Mouse (Mus musculus) right cerebral cortex, postnatal 25 days (tissue): ENCODE results near the gene Wars.
"Not testable (repeated sequence)": the region's sequence is repeated elsewhere in the genome, so short reads cannot be mapped to it uniquely, and the experiment has no call there.

Experiments
- DNase-seq: peaks from one replicate; pipeline ENCODE4 v3.0.0; 2022

Gene Wars

DNA sequence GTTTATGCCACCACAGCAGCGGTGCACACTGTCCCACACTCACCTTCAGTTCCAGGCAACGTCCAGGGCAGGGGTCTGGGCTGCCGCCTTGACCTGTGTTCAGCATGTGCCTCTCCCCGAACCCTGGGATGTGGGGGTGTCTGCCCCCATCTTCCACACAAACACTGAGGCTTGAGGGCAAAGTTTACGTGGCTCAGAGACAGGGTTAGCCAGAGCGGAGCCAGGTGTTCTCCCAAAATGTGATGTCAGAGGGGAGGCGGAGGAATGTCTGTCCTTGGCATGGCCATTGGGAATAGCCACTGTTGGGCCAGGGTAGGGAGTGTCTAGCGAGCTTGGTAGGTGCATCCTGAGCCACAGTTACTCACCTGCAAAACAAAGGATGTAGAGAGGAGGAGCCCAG lies 41.2 kb downstream of the Wars start:
- DNase-seq = no peak

GRCm38 (mm10) chr12:108850886-108851285 lies 43.1 kb downstream of the Wars start:
- DNase-seq = no peak

GRCm38 (mm10) chr12:108850129-108850528 lies 43.8 kb downstream of the Wars start:
- DNase-seq = no peak

DNA sequence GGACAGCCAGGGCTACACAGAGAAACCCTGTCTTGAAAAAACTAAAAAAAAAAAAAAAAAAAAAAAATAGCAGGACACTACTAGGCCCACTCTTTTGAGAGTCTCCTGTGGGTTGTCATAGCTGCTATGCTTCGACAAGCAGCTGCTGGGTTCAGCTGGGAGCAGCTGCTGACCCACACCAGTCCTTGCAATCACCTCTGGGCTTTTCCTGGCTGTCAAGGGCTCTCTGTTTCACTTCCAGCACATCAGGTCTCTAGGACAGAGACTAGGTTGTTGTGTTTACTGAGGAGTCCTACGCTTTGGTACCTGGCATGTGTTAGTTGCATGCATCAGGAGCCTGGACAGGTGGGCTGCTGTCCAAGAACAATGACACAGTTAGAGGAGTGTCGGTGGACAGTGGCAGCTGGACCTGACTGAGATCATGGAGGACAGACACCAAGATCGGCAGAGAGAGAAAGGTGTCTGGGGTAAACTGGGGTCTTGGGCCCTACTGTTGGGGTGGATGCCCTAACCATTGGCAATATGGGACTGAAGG lies 44.4 kb downstream of the Wars start:
- DNase-seq = no peak

GRCm38 (mm10) chr12:108848033-108848432 lies 45.9 kb downstream of the Wars start:
- DNase-seq = not testable (repeated sequence)

DNA sequence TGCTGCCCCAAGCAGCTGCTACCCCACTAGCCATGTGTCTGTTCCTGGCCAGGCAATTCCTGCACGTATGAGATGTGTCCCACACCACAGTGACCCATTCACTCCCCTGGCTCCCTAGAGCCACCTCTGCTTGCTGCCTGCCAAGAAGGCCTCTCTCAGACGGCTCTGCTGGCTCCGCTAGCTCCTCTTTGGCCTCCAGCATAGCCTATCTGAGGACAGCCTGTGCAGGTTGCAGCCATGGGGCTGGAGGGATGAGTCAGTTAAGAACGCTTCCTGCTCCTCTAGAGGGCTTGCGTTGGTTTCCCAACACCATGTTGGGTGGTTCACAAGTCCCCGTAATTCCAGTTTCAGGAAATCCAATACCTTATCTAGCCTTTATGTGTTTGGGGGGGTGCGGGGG lies 51.3 kb downstream of the Wars start:
- DNase-seq = no peak

GRCm38 (mm10) chr12:108841181-108841580 lies 52.8 kb downstream of the Wars start:
- no peak for DNase-seq

DNA sequence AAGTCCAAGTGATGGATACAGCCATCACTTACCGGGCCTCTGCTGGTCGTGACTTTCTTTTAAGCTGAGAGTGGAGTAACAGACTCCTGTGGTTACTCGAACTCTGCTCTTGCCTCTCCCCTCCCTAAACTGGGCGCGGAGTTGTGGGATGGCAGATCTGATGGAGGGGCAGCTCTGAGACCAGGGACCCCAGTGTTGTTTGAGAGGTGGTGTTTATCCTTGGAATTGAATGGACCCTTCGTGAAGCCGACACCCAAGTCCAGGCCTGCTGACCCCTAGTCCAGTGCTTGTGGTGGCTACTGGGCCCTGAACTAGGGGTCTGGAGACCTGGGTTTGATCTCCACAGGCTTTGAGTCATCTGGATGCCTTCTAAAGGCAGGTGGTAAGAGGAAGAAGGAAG lies 57.3 kb downstream of the Wars start:
- no peak for DNase-seq

DNA sequence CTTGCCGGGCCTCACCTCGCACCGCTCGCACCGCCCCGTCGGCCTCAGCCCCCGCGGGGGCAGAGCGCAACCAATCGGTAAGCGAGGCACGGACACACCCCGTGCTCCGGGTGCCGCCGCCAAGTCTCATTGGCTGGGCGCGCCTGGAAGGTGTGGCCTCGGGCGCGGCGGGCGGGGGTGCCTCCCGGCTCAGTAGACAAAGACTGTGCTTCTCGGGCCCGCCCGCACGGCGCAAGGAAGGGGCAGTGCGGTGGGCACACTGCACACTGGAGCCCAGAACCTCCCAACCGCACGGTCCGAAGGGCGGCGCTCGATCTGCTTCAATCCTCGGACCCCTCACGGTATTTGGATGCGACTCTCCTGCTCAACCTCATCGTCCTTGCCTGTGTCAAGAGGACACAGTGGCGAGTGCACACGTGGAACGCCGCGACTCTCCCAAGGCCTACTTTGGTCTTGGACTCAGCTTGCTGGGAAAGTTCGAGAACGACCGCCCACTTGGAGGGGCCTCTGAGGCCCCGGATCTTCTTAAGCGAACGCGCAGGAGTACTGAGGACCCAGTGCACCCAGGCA lies 58.0 kb downstream of the Wars start, which contains the start of the genes Slc25a29 and Slc25a47:
Gene Slc25a29 (minus strand): TSS at position 44 of the 570 bp plus-strand sequence.
Gene Slc25a47 (plus strand): TSS at position 207 of the 570 bp plus-strand sequence.
- DNase-seq = peak; percentile 98

- no peak for DNase-seq
Observed at GRCm38 (mm10) chr12:108835208-108835839, 58.6 kb downstream of the Wars start.

- no peak for DNase-seq
Observed at GRCm38 (mm10) chr12:108834786-108835185, 59.2 kb downstream of the Wars start.

GRCm38 (mm10) chr12:108834337-108834736 lies 59.6 kb downstream of the Wars start:
- DNase-seq = no peak

GRCm38 (mm10) chr12:108833408-108833807 lies 60.6 kb downstream of the Wars start:
- DNase-seq = no peak

DNA sequence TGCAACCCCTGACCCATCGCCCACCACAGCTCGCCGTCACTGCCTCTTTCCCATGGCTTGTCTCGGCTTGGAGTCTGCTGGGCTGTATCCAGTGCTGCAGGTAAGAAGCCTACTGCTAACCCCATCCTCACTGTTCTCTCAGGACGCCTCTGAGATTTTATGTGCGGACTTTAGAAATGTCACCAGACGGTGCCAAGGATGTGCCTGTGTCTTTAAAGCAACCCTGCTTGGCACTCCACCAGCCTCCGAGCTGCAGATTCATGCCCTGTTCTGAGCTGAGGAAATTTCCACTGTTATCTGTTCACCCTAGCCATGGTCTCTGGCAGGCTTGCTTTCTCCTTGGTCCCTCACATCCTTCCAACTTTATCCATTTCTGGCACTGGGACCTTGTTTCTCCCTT lies 61.1 kb downstream of the Wars start:
- no peak for DNase-seq

GRCm38 (mm10) chr12:108831966-108832643 lies 61.9 kb downstream of the Wars start:
- no peak for DNase-seq

DNA sequence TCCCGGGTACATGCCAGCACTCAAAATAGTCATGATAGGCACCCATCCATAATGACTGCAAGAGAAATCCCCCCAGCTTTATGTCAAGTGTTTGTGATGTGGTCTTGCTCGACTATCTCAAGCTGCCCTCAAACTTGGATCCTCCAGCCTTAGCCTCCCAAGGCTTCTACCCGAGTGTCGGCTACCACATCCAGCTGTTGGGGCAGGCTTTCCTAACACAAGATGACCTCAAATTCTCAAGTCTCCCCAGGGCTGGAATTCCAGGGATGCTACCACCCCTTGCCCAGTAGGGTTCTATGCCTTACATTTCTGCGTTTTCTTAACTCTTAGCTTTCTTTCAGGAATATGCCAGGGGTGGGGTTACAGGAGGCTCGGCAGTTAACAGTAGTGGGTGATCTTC lies 63.6 kb downstream of the Wars start:
- DNase-seq = no peak

DNA sequence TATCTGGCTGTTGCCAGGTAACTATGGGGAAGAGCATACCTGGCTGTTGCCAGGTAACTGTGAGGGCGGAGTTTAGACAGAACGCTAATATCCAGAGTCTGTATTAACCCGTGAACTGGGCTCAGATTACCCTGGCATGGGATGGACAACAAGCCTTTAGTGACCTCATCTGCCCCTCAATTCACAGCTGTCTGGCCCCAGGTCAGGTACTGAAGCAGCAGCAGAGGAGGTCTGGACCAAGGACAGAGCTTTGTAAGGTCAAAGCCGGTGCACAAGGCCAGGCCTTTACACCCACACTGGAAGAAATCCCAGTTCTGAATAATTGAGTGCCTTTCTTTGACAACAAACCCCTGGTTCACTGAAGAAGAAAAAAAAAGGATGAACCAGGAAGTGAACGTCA lies 64.3 kb downstream of the Wars start:
- DNase-seq = no peak

DNA sequence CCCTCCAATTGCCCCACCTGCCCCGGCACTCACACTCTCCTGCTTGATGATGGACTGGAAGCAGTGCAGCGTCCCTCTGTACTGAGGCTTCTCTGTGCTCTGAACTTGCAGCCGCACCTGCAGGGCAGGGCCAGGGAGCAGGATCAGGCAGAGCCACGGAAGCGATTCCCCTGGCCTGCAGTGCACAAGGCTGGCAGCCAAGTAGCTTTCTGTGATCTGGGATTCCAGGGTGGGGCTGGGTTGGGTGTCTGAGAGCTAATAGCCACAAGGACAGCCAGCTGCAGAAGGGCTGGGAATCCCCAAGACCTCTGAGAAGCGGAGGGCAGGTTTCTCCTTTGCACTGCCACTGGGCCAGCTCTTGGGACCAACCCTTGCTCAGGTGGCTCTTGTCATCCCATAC lies 66.3 kb downstream of the Wars start:
- no peak for DNase-seq

DNA sequence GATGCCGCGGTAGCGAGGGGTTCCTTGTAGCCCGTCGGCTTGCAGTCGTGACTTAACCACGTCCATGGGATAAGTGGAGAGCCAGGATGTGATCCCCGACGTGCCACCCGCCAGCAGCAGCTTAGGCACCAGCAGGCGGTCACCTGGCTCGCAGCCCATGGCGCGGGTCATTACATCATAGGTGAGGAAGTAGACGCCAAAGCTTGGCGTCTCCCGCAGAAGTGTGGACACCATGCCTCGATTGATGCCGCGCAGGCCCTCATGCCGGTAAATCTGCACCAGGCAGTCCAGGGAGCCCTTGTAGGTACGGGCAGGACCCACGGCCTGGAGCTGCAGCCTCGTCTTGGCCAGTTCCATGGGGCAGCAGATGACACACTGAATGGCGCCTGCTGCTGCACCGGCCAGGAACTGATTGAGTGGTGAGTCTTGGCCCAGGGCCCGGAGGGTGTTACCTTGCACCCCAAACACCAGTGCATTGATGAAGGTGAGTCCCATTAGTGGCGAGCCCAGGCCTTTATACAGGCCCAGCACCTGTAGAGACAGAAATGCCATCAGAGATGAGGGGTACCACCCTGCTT lies 66.9 kb downstream of the Wars start:
- no peak for DNase-seq

GRCm38 (mm10) chr12:108826282-108826957 lies 67.6 kb downstream of the Wars start:
- DNase-seq = no peak

DNA sequence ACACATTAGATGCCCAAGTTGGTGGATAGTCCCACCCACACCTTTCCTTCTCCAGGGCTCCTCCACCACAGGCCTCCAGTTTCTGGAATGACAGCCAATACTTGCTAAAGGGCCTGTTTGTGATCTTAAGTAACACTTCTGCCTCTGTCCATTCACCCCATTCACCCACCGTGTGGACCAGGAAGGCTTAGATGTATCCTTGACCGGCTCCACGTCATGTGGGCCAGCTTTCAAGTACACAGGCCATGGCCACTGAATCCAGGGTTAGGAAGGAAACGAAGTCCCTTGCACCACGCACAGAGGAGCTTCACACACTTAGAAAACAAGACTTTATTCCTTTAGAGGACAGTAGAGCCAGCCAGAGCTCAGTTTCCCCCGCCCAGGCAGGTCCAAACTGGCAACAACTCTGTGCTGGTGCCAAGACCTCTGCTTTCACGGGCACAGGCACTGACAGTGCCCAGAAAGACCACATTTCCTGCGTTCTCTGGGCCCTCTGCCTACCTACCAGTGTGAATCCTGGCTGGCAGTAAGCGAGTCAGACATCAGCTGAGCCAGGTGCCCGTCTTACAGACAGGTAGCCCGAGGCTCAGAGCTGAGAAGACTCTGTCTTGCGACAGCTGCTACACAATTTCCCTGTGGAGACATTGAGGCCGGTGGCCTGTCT lies 68.3 kb downstream of the Wars start:
- no peak for DNase-seq

- no peak for DNase-seq
Observed at GRCm38 (mm10) chr12:108824225-108824874, 69.6 kb downstream of the Wars start.
